Comparison of ENCODE assay signal across 1 mouse cellular context in genomic region chr3:138012351-138012750, GRCm38 (mm10).
TF ChIP-seq lines count a peak whose summit lies in the region.

No protein-coding gene starts in this region.

TF ChIP-seq in CH12.LX, 34 proteins besides CTCF, POLR2A, EP300 and RAD21 (continued from another document):
- TF ChIP-seq GABPA (IDR thresholded peaks at IDR 0.05; ENCODE audit: insufficient replicate concordance, low read depth, low read length) (no peak), ZC3H11A (IDR thresholded peaks at IDR 0.05; ENCODE audit: low read depth, low read length) (no peak), IRF4 (IDR thresholded peaks at IDR 0.05; ENCODE audit: low read depth, low read length) (peak; percentile 40; the same call in 1 of the 2 replicates), TBP (conservative IDR thresholded peaks at IDR 0.05; ENCODE audit: low read depth, low read length) (no peak)
